Mouse (Mus musculus): ENCODE data around the gene Cask. TPM values are rescaled to one million over a fixed set of nuclear protein-coding genes. Genes with fewer than 3 reads are reported as not detected.

The Cask gene
- polyA plus RNA-seq, 1 experiment from 2014 or later = 29.4 TPM

GRCm38 (mm10) chrX:13716796-13717569 is 134.2 kb downstream of the Cask start:
- H3K27ac ChIP-seq = no peak overlapping the region
- peaks cover 4% of the 10 kb centered on the region; the same call in 1 of the 2 replicates for H3K36me3 ChIP-seq (ENCODE audit: poor library complexity, severe bottlenecking)
- no peaks in the 10 kb centered on the region for H3K9me3 ChIP-seq (replicated peaks)
- H3K9ac ChIP-seq = no peak overlapping the region
- no peak overlapping the region for H3K4me3 ChIP-seq
- H3K27me3 ChIP-seq = no peaks in the 10 kb centered on the region
- no peaks in the 10 kb centered on the region for H3K4me1 ChIP-seq
- WGBS = 87% methylated on average over 4 of the region's 4 CpGs
- H3K4me2 ChIP-seq = no peak overlapping the region
- no peak for ATAC-seq

- H3K4me2 ChIP-seq = no peak overlapping the region
- peak; percentile 62; the same call in 1 of the 2 replicates for ATAC-seq
- peaks cover 4% of the 10 kb centered on the region; the same call in 1 of the 2 replicates for H3K36me3 ChIP-seq (ENCODE audit: poor library complexity, severe bottlenecking)
- no peaks in the 10 kb centered on the region for H3K9me3 ChIP-seq (replicated peaks)
- no peak overlapping the region for H3K27ac ChIP-seq
- H3K4me1 ChIP-seq = no peaks in the 10 kb centered on the region
- H3K9ac ChIP-seq = no peak overlapping the region
- WGBS = 54% methylated on average over 2 of the region's 2 CpGs
- no peaks in the 10 kb centered on the region for H3K27me3 ChIP-seq
- no peak overlapping the region for H3K4me3 ChIP-seq
Observed at GRCm38 (mm10) chrX:13710174-13710573, 141.0 kb downstream of the Cask start.

- H3K9ac ChIP-seq = no peak overlapping the region
- no peak for ATAC-seq
- no peaks in the 10 kb centered on the region for H3K4me1 ChIP-seq
- H3K4me3 ChIP-seq = no peak overlapping the region
- no peaks in the 10 kb centered on the region for H3K9me3 ChIP-seq (replicated peaks)
- H3K27me3 ChIP-seq = no peaks in the 10 kb centered on the region
- H3K36me3 ChIP-seq (ENCODE audit: poor library complexity, severe bottlenecking) = no peaks in the 10 kb centered on the region
- no peak overlapping the region for H3K27ac ChIP-seq
- WGBS = 63% methylated on average over 2 of the region's 2 CpGs
- no peak overlapping the region for H3K4me2 ChIP-seq
Observed at GRCm38 (mm10) chrX:13705051-13705450, 146.1 kb downstream of the Cask start.

DNA sequence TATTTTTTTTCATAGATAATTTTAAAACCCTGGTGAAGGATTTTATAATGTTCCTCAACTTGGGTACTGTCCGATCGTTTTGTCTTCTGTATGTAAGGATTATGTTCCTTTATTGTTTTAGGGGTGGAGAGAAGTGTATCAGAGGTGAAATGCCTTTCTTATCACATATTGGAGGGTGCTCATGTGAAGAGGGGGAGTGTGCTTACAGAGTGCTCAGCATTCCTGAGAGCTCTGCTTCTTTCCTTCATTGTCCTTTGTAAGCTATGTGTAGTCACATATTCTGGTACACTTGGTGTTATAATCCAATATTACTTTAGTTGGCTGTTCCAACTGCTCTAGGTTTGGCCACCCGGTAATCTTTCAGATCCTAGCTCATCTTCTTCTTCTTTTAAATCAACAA is 150.5 kb downstream of the Cask start:
- Histone ChIP-seq H3K4me3 (no peak overlapping the region), H3K9me3 (replicated peaks) (no peaks in the 10 kb centered on the region), H3K9ac (no peak overlapping the region), H3K27ac (no peak overlapping the region), H3K4me2 (no peak overlapping the region), H3K36me3 (ENCODE audit: poor library complexity, severe bottlenecking) (no peaks in the 10 kb centered on the region), H3K27me3 (no peaks in the 10 kb centered on the region), H3K4me1 (no peaks in the 10 kb centered on the region)
- WGBS = 94% methylated on average over 3 of the region's 3 CpGs
- no peak for ATAC-seq

- H3K27ac ChIP-seq = no peak overlapping the region
- 82% methylated on average over 4 of the region's 4 CpGs for WGBS
Observed at GRCm38 (mm10) chrX:13691865-13692264, 159.3 kb downstream of the Cask start.

GRCm38 (mm10) chrX:13688356-13688755 is 162.8 kb downstream of the Cask start:
- H3K27ac ChIP-seq = no peak overlapping the region
- ATAC-seq = no peak
- H3K9ac ChIP-seq = no peak overlapping the region
- H3K4me2 ChIP-seq = no peak overlapping the region
- 61% methylated on average over 2 of the region's 2 CpGs for WGBS
- H3K27me3 ChIP-seq = no peaks in the 10 kb centered on the region
- H3K36me3 ChIP-seq (ENCODE audit: poor library complexity, severe bottlenecking) = no peaks in the 10 kb centered on the region
- H3K4me1 ChIP-seq = no peaks in the 10 kb centered on the region
- no peak overlapping the region for H3K4me3 ChIP-seq
- no peaks in the 10 kb centered on the region for H3K9me3 ChIP-seq (replicated peaks)

More at GRCm38 (mm10) chrX:13691865-13692264, 159.3 kb downstream of the Cask start:
- Histone ChIP-seq H3K27me3 (no peaks in the 10 kb centered on the region), H3K9me3 (replicated peaks) (no peaks in the 10 kb centered on the region), H3K36me3 (ENCODE audit: poor library complexity, severe bottlenecking) (no peaks in the 10 kb centered on the region), H3K9ac (no peak overlapping the region), H3K4me1 (no peaks in the 10 kb centered on the region), H3K4me3 (no peak overlapping the region), H3K4me2 (no peak overlapping the region)
- no peak for ATAC-seq

DNA sequence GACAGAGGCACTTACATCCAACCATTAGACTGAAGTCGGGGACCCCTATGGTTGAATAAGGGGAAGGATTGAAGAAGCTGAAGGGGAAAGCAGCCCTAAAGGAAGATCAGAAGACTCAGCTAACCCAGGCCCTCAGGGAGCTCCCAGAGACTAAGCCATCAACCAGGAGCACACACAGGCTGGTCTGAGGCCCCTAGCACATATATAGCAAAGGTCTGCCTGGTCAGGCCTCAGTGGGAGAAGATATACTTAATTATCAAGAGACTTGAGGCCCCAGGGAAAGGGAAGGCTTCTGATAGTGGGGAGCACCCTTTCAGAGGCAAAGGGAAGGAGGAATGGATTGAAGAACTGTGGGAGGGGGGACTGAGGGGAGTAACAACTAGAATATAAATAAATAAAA is 164.6 kb downstream of the Cask start:
- no peaks in the 10 kb centered on the region for H3K9me3 ChIP-seq (replicated peaks)
- no peak overlapping the region for H3K27ac ChIP-seq
- no peak for ATAC-seq
- no peak overlapping the region for H3K4me2 ChIP-seq
- 94% methylated on average over 1 of the region's 1 CpGs for WGBS
- no peaks in the 10 kb centered on the region for H3K27me3 ChIP-seq
- H3K9ac ChIP-seq = no peak overlapping the region
- H3K36me3 ChIP-seq (ENCODE audit: poor library complexity, severe bottlenecking) = no peaks in the 10 kb centered on the region
- no peaks in the 10 kb centered on the region for H3K4me1 ChIP-seq
- no peak overlapping the region for H3K4me3 ChIP-seq

DNA sequence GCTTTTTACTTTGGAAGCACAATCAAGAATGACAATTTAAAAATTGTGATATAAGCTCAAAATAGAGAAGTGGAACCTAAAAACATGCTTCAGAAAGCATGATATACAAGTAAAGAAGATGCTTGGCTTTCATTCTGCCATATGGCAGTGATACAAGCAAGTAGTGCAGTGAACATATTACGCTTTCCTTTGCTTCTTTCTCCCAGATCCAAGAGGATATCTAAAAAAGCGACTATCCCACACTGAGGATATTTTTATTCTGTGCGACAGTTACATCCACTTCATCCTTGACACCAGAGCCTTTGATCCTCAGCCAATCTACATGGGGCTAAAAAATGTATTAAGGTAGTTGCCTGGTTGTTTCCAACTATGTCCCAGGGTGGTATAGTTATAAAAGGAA is 169.4 kb downstream of the Cask start:
- Histone ChIP-seq H3K9ac (no peak overlapping the region), H3K36me3 (ENCODE audit: poor library complexity, severe bottlenecking) (no peaks in the 10 kb centered on the region), H3K9me3 (replicated peaks) (no peaks in the 10 kb centered on the region), H3K27ac (no peak overlapping the region), H3K4me1 (no peaks in the 10 kb centered on the region), H3K4me3 (no peak overlapping the region), H3K27me3 (no peaks in the 10 kb centered on the region), H3K4me2 (no peak overlapping the region)
- WGBS = 91% methylated on average over 3 of the region's 3 CpGs
- no peak for ATAC-seq

DNA sequence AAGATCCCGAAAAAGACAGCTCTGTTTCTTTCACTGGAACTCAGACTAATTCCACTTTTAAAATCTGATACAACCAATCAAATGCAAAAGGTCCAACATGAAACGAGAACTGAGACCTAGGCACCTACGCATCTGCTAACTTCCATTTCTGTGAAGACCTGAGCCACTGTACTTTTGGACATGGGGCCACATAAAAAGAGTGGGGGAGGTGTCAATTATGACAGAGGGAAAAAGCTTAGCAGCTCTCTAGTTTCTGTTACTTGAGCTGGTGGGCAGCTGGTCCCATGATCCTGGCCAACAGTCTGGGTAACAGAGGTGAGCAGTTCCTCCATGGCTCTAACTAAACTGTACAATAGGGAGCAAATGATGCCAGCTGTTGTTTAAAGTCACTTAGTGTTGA is 178.2 kb downstream of the Cask start:
- 84% methylated on average over 3 of the region's 3 CpGs for WGBS
- no peaks in the 10 kb centered on the region; the same call in 1 of the 2 replicates for H3K27me3 ChIP-seq
- no peak overlapping the region for H3K4me3 ChIP-seq
- no peak overlapping the region for H3K4me2 ChIP-seq
- H3K27ac ChIP-seq = no peak overlapping the region
- ATAC-seq = no peak
- no peaks in the 10 kb centered on the region for H3K36me3 ChIP-seq (ENCODE audit: poor library complexity, severe bottlenecking)
- no peaks in the 10 kb centered on the region for H3K4me1 ChIP-seq
- no peak overlapping the region for H3K9ac ChIP-seq
- H3K9me3 ChIP-seq (replicated peaks) = no peaks in the 10 kb centered on the region

- no peak for ATAC-seq
- H3K4me1 ChIP-seq = no peaks in the 10 kb centered on the region
- 57% methylated on average over 3 of the region's 3 CpGs for WGBS
Observed at GRCm38 (mm10) chrX:13670342-13670741, 180.8 kb downstream of the Cask start.

DNA sequence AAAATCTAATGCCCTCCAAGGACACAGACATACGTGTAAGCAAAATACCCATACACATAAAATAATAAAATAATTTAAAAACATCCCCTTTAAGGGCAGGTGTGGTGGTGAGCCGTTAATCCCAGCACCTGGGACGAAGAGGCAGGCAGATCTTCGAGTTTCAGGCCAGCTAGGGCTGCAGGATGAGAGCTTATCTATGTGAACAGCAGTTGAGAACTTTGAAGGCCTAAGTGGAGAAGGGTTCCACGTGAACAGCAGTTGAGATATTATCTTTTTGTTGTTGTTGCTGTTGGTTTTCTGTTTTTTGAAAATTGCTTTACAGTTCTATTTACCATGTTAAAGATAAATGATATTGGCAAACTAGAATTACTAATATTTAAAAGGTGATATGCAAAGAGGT is 182.3 kb downstream of the Cask start:
- H3K9ac ChIP-seq = no peak overlapping the region
- WGBS = 81% methylated on average over 5 of the region's 5 CpGs
- H3K27me3 ChIP-seq = no peaks in the 10 kb centered on the region; the same call in 1 of the 2 replicates
- no peaks in the 10 kb centered on the region for H3K4me1 ChIP-seq
- no peak overlapping the region for H3K4me2 ChIP-seq
- no peak overlapping the region for H3K4me3 ChIP-seq
- H3K36me3 ChIP-seq (ENCODE audit: poor library complexity, severe bottlenecking) = no peaks in the 10 kb centered on the region
- no peak overlapping the region for H3K27ac ChIP-seq
- ATAC-seq = no peak
- H3K9me3 ChIP-seq (replicated peaks) = no peaks in the 10 kb centered on the region

More at GRCm38 (mm10) chrX:13670342-13670741, 180.8 kb downstream of the Cask start:
- H3K27ac ChIP-seq = no peak overlapping the region
- H3K4me3 ChIP-seq = no peak overlapping the region
- no peak overlapping the region for H3K4me2 ChIP-seq
- no peaks in the 10 kb centered on the region for H3K36me3 ChIP-seq (ENCODE audit: poor library complexity, severe bottlenecking)
- H3K27me3 ChIP-seq = no peaks in the 10 kb centered on the region; the same call in 1 of the 2 replicates
- no peaks in the 10 kb centered on the region for H3K9me3 ChIP-seq (replicated peaks)
- no peak overlapping the region for H3K9ac ChIP-seq

- H3K36me3 ChIP-seq (ENCODE audit: poor library complexity, severe bottlenecking) = no peaks in the 10 kb centered on the region
- H3K4me1 ChIP-seq = no peaks in the 10 kb centered on the region
- H3K4me3 ChIP-seq = no peak within 1 kb of the TSS
- H3K4me2 ChIP-seq = no peak within 1 kb of the TSS
- no peak within 1 kb of the TSS for H3K27ac ChIP-seq
- ATAC-seq = no peak
- WGBS = 95% methylated on average over 5 of the region's 5 CpGs
- no peaks in the 10 kb centered on the region for H3K9me3 ChIP-seq (replicated peaks)
- H3K27me3 ChIP-seq = no peaks in the 10 kb centered on the region
- H3K9ac ChIP-seq = no peak within 1 kb of the TSS
Observed at GRCm38 (mm10) chrX:13661063-13661462, 190.1 kb downstream of the Cask start, which contains the start of gene Gpr82. Gpr82 (plus strand) TSS chrX:13661363.

Measured in forebrain, embryonic 13.5 days (tissue).